Comparison of ENCODE assay signal across 11 mouse cellular contexts in the genomic region with DNA sequence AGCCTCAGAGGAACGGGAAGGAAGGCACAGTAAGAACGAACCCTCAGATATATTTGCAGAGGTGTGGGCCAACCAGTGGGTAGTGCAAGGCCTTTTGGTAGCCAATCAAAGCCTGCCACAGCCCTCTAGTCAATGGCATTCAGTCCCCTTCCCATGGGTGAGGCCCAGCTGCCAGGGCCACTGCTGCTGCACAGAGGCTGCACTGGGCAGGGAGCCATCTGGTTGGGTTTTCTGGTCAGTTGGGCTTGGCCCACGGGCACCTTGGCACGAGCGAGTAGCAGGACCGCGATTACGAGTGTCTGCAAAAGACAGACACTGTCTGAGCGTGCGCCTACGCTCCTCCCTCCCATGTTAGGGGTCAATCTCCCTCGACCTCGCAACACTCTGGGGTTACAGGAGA. TPM values are rescaled to one million over a fixed set of nuclear protein-coding genes. Genes with fewer than 3 reads are reported as not detected.
DNase-seq lines count a peak whose midpoint lies in the region; ATAC-seq and TF ChIP-seq lines count a peak whose summit lies in the region.
"Had no signal": no experiment of that assay in that cellular context is flagged by ENCODE, and none has a peak within 500 bp of the region (broad histone marks: within the 10 kb centered on the region; RNA-seq: fewer than 3 reads in every experiment).

No protein-coding gene starts in this region.

- intact Hi-C loops in heart, postnatal 25 days (cut with DNase I), result no loop called here

- 82% methylated on average over 13 of the region's 13 CpGs for WGBS in forebrain, postnatal 0 days
- 95% methylated on average over 13 of the region's 13 CpGs for WGBS in forebrain, embryonic 11.5 days
- 93% methylated on average over 13 of the region's 13 CpGs for WGBS in intestine, embryonic 16.5 days

- DNase-seq in forebrain, postnatal 0 days, result no peak
- no peak for DNase-seq in forebrain, embryonic 11.5 days (ENCODE audit: low spot score)
- peak; percentile 40 for DNase-seq in ovary, postnatal 36 days (ENCODE audit: low spot score)
- DNase-seq in ovary, adult 18-20 months (ENCODE audit: low spot score), result no peak
- DNase-seq in heart, postnatal 25 days (ENCODE audit: low spot score), result peak; percentile 28
- DNase-seq in right cerebral cortex, postnatal 14 days, result peak; percentile 40
- no peak for DNase-seq in thymus, postnatal 25 days
- DNase-seq: liver, postnatal 0 days had no signal

- H3K27ac ChIP-seq in forebrain, postnatal 0 days (ENCODE audit: low read depth, low read length), result no peak overlapping the region
- H3K27ac ChIP-seq in forebrain, embryonic 11.5 days (ENCODE audit: low read depth, low read length), result no peak overlapping the region
- H3K27ac ChIP-seq in intestine, embryonic 16.5 days (ENCODE audit: low read length), result no peak overlapping the region

- no peak overlapping the region for H3K9ac ChIP-seq in forebrain, postnatal 0 days
- H3K9ac ChIP-seq in forebrain, embryonic 11.5 days (ENCODE audit: low read length), result no peak overlapping the region
- no peak overlapping the region for H3K9ac ChIP-seq in intestine, embryonic 16.5 days (ENCODE audit: low read depth, low read length)
- H3K9ac ChIP-seq: liver, postnatal 0 days had no signal

- no peak overlapping the region for H3K4me2 ChIP-seq in forebrain, postnatal 0 days (ENCODE audit: low read depth)
- H3K4me2 ChIP-seq in forebrain, embryonic 11.5 days (ENCODE audit: low read depth, low read length, severe bottlenecking), result no peak overlapping the region
- no peak overlapping the region for H3K4me2 ChIP-seq in intestine, embryonic 16.5 days (ENCODE audit: low read depth, low read length)

- H3K4me1 ChIP-seq in forebrain, postnatal 0 days (ENCODE audit: insufficient read depth), result no peaks in the 10 kb centered on the region
- no peaks in the 10 kb centered on the region; the same call in 1 of the 2 replicates for H3K4me1 ChIP-seq in forebrain, embryonic 11.5 days (replicated peaks; ENCODE audit: control insufficient read depth, insufficient read depth, low read length)
- H3K4me1 ChIP-seq in intestine, embryonic 16.5 days (ENCODE audit: control insufficient read depth, insufficient read depth, low read length), result peaks cover 17% of the 10 kb centered on the region

- peaks cover 29% of the 10 kb centered on the region for H3K36me3 ChIP-seq in forebrain, postnatal 0 days (ENCODE audit: insufficient read depth)
- peaks cover 11% of the 10 kb centered on the region; the same call in 1 of the 2 replicates for H3K36me3 ChIP-seq in forebrain, embryonic 11.5 days (ENCODE audit: control insufficient read depth, insufficient read depth, low read length)
- peaks cover 20% of the 10 kb centered on the region for H3K36me3 ChIP-seq in intestine, embryonic 16.5 days (ENCODE audit: control insufficient read depth, insufficient read depth, low read length)

- no peaks in the 10 kb centered on the region for H3K27me3 ChIP-seq in forebrain, postnatal 0 days (ENCODE audit: insufficient read depth, low read length)
- no peaks in the 10 kb centered on the region for H3K27me3 ChIP-seq in forebrain, embryonic 11.5 days (ENCODE audit: control insufficient read depth, insufficient read depth, low read length)
- H3K27me3 ChIP-seq in intestine, embryonic 16.5 days (replicated peaks; ENCODE audit: control insufficient read depth, insufficient read depth, low read length), result no peaks in the 10 kb centered on the region
- H3K27me3 ChIP-seq: CH12.LX had no signal

- H3K9me3 ChIP-seq in forebrain, postnatal 0 days (ENCODE audit: low read length), result no peaks in the 10 kb centered on the region
- H3K9me3 ChIP-seq in forebrain, embryonic 11.5 days (ENCODE audit: control insufficient read depth, low read length), result no peaks in the 10 kb centered on the region
- no peaks in the 10 kb centered on the region for H3K9me3 ChIP-seq in intestine, embryonic 16.5 days (ENCODE audit: control insufficient read depth, low read length)

- H3K4me3 ChIP-seq in forebrain, postnatal 0 days (ENCODE audit: low read depth, low read length), result no peak overlapping the region
- no peak overlapping the region for H3K4me3 ChIP-seq in forebrain, embryonic 11.5 days (ENCODE audit: low read depth, low read length)
- H3K4me3 ChIP-seq in intestine, embryonic 16.5 days (ENCODE audit: low read length), result no peak overlapping the region

- peak; percentile 29; the same call in 1 of the 2 replicates for ATAC-seq in forebrain, postnatal 0 days
- no peak for ATAC-seq in forebrain, embryonic 11.5 days (replicated peaks; ENCODE audit: low FRiP score)
- ATAC-seq in intestine, embryonic 16.5 days, result no peak
- ATAC-seq: liver, postnatal 0 days; midbrain, embryonic 16.5 days had no signal

- TF ChIP-seq CTCF in forebrain, postnatal 0 days (IDR thresholded peaks at IDR 0.05; ENCODE audit: low read depth), result no peak

RNA-seq across cellular contexts. Expression of a gene that starts 9.6 kb away (rescaled TPM):
- total RNA-seq in forebrain, postnatal 0 days (2014; rRNA removed), result 57.2 and 62.1 TPM in 2 replicates
- polyA plus RNA-seq in forebrain, postnatal 0 days (2015; fragmentation: Nextera tagmentation; extraction: Ambion mirVana), result 62.1 and 75.6 TPM in 2 replicates
- polyA plus RNA-seq in forebrain, embryonic 11.5 days (2014; fragmentation: Nextera tagmentation; extraction: Ambion mirVana), result 88.9 and 89.5 TPM in 2 replicates
- 10 to 100 TPM; 22.2 to 23.7 TPM for total RNA-seq in heart, postnatal 25 days (2021)
- 79.6 and 81.1 TPM in 2 replicates for polyA plus RNA-seq in intestine, embryonic 16.5 days (2015; fragmentation: Nextera tagmentation; extraction: Ambion mirVana)

RNA-seq across cellular contexts. Expression of a gene that starts 14.5 kb away (rescaled TPM):
- total RNA-seq in forebrain, postnatal 0 days (2014; rRNA removed), result 19.1 and 22.4 TPM in 2 replicates
- 23.3 and 24.9 TPM in 2 replicates for polyA plus RNA-seq in forebrain, postnatal 0 days (2015; fragmentation: Nextera tagmentation; extraction: Ambion mirVana)
- 93.2 and 103 TPM in 2 replicates for polyA plus RNA-seq in forebrain, embryonic 11.5 days (2014; fragmentation: Nextera tagmentation; extraction: Ambion mirVana)
- 1 to 10 TPM; 8.6 to 8.9 TPM for total RNA-seq in heart, postnatal 25 days (2021)
- polyA plus RNA-seq in intestine, embryonic 16.5 days (2015; fragmentation: Nextera tagmentation; extraction: Ambion mirVana), result 82.2 and 90.6 TPM in 2 replicates

RNA-seq across cellular contexts. Expression of a gene that starts 35.8 kb away (rescaled TPM):
- total RNA-seq in forebrain, postnatal 0 days (2014; rRNA removed), result 0.71 and 1.8 TPM in 2 replicates
- 2.3 and 2.5 TPM in 2 replicates for polyA plus RNA-seq in forebrain, postnatal 0 days (2015; fragmentation: Nextera tagmentation; extraction: Ambion mirVana)
- polyA plus RNA-seq in forebrain, embryonic 11.5 days (2014; fragmentation: Nextera tagmentation; extraction: Ambion mirVana), result 1.1 and 1.2 TPM in 2 replicates
- 1 to 10 TPM in 1 of 2 experiments, under 1 TPM in 1; 0.57 to 1.1 TPM for total RNA-seq in heart, postnatal 25 days (2021)
- 5.3 and 7.8 TPM in 2 replicates for polyA plus RNA-seq in intestine, embryonic 16.5 days (2015; fragmentation: Nextera tagmentation; extraction: Ambion mirVana)

Comparison
In these comparisons a context has a peak if more than half of its experiments do, and no peak if none do; other contexts are left out.
1. DNase-seq: peak in ovary, postnatal 36 days (single experiment), heart, postnatal 25 days (single experiment) and right cerebral cortex, postnatal 14 days (single experiment); none in forebrain, postnatal 0 days (single experiment), forebrain, embryonic 11.5 days (single experiment), ovary, adult 18-20 months (single experiment) and thymus, postnatal 25 days (single experiment).